Mouse (Mus musculus) frontal cortex, adult (tissue): ENCODE data around the gene Kcmf1.
"Not testable (repeated sequence)": the region's sequence is repeated elsewhere in the genome, so short reads cannot be mapped to it uniquely, and the experiment has no call there.

ENCODE experiments used
- ATAC-seq: cut with Nextera tagmentation; 2 replicates; pipeline ENCODE4 v1.9.2; 2017; ENCODE audit warnings: mild to moderate bottlenecking, moderate library complexity, mixed read lengths; ENCODE audit not compliant: low TSS enrichment

Gene Kcmf1

DNA sequence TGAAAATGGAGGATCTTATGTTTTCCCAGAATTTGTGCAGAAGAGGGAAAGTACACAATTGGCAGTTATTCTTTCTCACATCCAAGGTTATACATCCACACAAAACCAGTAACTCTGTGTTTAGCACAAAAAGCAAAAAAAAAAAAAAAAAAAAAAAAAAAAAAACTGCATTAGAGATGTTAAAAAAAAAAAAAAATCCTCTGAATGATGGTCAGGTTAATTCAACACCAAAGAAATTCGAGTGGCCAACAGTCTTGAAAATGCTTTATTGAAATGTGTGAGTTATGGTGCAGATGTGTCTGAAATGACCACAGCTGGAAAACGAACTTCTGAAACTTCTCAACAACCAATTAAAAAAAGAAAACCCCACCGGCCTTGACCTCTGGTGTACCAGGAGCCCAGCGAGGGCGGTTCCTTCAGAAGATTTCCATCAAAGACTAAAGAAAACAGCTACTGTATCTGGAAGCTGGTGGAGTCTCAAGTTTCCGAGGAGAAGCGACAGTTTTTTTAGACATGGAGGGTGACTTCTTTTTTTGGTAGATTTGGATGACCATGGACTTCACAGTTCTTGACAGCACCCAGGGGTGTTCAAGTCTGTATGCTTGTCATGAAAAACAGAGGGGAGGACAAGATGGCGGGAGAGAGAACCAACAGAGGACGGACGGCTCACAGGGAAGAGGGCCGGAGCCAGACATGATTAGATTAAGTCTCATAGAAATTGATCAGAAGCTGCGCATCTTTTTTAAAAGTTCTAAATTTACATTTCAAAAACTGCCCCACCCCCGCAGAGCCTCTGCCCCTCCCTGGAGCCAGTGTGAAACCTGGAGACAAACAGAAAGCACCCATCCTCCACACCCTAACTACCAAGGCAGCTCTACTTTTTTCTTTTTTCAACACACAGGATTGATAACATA is 58.7 kb downstream of the Kcmf1 start:
- ATAC-seq: no peak

DNA sequence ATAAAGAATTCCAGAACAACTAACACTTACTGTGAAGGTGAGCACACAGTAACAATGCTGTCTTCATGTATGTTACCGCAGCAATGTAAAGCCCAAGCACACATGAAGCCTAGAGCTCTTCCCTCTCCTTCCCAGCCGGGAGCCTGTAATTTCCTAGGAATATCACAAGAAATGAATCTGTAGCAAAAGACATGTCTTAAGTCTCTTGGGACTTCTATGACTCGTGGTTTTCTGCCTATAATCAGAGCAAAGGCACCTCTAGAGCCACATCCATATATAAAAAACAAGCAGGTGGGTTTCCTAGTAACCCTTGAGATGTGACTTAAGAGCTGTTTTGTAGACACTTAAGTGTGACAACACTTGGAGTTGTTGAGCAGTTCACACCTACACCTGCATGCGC is 62.0 kb downstream of the Kcmf1 start:
- ATAC-seq: no peak

DNA sequence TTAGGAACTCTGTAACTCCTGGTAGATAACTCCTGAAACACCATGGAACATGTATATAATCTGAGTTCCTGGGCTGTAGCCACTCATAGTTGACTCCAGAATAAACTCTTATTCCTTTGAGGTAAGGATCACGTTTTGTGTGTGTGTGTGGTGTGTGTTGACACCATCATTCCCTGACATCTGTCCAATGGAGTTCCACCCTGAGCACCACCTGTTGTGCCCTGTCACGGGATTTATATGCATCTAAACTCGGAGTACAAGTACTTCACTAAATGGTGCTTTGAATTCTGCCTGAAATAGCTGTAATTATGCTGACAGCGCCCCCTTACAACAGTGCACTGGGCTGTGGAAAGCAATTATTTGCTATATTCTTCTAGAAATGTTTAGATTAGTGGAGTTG is 65.3 kb downstream of the Kcmf1 start:
- ATAC-seq: no peak

DNA sequence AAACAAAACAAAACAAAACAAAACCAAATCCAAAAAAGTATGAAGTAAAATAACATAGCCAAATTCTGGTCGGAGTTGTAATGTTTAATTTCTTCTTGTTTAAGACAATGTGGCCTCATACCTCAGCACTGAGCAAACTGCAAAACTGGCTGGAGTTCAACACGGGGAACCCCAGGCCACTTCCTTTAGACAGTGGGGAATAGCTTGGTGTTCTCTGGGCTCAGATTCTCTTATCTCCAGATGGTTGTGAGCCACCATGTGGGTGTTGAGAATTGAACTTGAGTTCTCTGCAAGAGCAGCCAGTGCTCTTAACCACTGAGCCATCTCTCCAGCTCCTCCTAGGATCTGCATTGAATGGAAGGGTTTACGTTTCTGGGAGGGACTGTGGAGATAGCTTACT is 67.9 kb downstream of the Kcmf1 start:
- ATAC-seq: no peak

DNA sequence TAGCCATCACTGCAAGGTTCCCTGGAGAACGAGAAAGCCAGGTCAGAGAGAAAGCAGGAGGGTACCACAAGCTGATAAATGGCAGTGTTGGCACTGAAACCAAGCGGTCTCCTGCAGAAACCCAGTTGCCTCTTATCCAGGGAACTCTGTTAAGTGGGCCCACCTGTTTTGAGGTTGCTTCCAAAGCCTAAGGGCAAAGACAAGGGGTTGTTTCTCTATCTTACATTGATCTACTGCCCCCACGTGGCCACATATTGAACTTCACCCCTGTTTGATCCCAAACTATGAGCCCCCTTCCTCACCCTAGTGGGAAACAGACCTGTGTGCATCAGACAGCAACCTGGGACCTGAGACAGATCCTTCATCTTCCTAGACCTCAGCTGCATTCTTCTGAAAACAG is 68.5 kb downstream of the Kcmf1 start:
- peak; percentile 57 for ATAC-seq

DNA sequence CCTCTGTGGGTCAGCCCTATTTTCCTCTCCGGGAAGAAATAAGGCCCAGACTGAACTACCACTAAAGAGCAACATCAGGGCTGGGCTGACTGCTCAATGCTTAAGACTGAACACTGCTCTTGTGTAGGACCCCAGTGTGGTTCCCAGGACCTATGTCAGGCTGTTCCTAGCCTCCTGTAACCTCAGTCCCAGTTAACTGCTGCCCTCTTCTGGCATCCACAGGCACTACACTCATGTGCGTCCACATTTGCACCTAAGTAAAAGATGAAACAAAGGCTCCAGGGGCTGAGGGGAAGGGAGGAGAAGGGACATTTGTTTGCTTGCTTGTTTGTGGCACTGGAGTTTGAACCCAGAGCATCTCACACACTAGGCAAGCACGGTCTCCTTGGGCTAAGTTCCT is 70.9 kb downstream of the Kcmf1 start:
- ATAC-seq: no peak

DNA sequence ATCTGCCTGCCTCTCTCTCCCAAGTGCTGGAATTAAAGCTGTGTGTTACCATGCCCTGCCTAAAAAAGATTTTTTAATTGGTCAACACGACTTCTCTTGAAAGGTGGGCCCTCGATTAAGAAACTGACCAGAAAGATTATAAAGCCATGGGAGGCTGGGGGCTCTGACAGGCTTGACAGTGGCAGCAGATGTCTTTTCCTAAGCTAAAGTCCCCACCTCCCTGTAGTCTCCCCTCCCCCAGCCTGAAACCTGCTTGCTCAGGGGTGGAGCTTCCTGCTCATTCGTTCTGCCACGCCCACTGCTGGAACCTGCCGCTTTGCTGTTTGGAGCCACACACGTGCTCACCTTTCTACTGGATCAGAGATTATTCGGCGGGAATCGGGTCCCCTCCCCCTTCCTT is 71.7 kb downstream of the Kcmf1 start:
- ATAC-seq: not testable (repeated sequence)

DNA sequence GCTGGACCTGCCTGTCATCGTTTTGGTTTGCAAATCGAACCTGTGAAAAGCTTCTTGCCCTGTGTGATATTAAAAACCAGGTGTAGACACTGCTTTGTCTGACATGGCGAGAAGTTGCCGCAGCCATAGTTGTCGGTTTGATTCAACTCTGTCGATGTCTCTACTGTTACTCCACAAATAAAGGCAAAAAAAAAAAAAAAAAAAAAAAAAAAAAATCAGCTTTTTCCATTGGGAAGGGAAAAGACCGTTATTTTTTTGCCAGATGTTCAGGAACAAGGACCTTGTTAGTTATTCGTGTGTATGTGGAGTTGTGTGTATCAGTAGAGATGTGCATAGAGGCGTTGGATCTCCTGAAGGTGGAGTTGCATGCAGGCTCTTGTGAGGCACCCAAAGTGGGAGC is 74.0 kb downstream of the Kcmf1 start:
- no peak for ATAC-seq

DNA sequence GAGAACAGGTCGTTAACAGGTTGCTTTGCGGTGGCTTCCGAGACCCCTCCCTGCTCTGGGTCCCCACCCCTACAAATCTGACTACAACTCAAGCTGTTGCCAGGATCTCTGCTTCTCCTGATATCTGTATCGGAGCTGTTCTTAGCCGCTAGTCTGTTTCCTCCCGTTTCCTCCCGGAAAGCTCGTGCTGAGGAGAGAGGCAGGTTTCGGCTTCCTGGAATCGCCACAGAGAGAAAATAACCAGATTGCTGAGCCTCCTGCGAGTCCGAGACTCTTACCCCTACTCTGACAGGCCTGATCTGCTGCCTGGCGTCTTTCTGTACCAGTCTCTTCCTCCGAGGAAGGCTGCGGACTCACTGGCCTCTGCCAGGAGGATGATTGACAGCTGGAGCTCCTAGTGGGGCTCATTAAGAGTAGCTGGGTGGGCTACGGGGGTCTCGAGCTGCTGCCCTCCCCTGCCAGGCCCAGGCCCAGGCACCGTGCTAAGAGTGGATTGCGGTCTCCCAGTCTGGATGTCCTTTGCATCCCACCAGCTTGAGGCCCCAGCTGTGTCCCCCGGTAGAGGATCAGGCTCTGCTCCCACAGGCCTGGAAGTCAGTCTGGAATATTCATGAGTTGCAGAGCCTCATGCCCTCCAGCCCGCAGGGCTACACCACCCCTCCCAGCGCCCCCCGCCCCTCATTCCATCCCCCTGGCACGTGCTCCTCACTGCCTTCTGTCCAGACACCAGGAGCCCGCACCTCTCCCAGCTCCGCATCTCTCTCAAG is 74.6 kb downstream of the Kcmf1 start:
- peak; percentile 55; the same call in 1 of the 2 replicates for ATAC-seq

DNA sequence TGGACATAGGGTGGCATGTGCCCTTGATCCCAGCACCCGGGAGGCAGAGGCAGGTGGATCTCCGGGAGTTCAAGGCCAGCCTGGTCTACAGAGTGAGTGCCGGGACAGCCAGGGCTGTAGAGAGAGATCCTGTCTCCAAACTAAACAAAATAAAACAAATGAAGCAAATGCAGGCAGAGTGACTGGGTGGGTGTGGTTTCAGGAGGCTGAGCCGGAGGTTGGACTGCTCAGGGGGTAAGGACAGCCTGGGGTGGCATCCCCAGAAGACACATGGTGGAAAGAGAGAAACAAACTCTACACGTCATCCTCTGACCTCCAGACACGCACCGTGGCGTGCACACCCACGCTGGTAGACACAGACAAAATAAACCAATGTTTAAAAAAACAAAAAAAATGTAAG is 86.3 kb downstream of the Kcmf1 start:
- ATAC-seq: no peak

DNA sequence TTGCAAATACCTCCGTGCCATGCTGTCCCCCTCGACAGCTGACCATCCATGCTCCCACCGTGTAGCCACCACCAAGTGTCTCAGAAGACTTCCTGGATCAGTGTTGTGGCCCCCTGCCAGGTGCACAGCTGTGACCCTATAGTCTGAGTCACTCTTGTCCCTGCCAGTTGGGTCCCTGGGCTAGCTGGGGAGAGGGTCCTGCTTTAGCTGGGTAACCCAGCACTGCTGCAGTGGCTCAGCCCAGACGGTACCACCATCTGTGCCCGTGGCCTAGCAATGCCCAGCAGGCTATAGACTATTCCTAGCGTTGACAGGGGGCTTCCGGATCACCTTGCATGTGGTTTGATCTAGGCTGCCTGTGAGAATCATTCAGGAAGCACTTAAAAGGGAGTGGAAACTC is 89.5 kb downstream of the Kcmf1 start:
- no peak for ATAC-seq

DNA sequence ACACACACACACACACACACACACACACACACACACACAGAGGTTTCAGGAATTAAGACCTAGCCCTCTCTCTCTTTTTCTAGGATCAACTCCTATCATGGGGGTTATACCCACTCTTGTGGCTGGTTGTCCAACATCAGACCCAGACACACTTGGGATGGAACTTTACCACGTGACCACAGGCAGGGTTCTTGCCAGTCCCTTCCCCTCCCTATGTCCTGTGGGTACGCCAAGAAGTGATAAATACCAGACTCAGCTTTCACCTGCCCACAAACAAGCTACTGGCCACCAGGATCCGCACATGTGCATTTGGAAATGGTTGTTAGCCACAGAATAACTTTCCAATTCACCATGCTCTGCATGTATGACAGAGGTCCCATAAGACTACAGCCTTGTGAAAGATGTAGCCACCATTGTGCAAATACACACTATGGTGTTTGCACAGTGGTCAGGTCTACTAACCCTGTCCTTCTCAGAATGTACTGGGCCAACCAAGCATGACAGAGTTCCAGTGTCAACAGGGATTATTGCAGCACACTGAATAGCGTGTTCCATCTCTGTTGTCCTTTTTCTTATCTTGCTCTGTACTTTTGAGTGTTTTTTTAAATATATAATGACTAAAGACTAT is 90.1 kb downstream of the Kcmf1 start:
- no peak for ATAC-seq

DNA sequence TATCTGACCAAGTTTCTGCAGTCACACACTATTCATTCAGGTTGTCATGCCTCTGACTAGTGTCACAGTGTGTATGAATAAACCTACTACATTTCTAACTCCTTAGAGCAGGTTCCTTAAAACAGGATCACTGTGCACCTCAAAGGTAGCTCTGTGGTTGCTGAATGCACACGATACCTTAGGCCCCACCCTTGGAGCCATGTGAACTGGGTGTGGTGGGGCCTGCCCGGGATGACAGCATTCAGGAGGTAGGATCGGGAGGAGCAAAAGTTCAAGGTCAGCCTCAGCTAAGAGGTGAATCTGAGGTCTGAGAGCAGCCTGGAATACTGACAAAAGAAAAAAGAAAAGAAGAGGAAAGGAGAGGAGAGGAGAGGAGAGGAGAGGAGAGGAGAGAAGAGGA is 91.4 kb downstream of the Kcmf1 start:
- ATAC-seq: no peak

DNA sequence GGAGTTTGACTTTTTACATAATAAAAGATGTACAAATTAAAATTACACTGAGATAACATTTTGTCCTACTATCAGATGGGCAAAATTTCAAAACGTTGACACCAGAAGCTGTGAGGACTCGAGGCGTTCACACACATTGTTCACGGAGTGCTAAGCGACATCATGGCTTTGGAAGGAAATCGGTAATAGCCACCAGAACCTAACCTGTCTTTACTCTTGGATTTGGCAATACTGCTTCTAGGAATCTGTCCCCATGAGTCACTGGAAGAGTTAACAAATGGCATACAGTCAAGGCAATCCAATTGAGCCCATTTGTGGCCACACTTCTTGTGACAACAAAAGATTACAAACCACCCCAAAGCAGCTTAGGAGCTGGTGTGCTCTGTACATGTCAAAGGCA is 96.1 kb downstream of the Kcmf1 start:
- ATAC-seq: no peak

DNA sequence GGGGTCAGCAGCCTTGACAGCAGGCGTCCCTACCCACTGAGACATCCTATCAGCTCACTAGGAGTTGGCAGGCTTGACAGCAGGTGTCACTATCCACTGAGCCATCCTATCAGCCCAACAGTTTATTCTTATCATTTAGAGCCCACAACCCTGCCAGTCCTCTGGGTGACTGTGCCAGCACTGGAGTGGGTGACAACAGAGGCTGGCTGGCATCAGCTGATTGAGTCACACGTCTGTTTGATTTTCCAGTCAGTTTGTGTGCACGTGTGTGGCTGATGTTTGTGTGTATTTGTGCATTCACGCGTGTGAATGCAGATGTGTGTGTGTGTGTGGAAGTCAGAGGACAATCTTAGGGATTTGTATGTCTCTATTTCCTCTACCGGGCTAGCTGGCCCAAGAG is 97.7 kb downstream of the Kcmf1 start:
- ATAC-seq: no peak

DNA sequence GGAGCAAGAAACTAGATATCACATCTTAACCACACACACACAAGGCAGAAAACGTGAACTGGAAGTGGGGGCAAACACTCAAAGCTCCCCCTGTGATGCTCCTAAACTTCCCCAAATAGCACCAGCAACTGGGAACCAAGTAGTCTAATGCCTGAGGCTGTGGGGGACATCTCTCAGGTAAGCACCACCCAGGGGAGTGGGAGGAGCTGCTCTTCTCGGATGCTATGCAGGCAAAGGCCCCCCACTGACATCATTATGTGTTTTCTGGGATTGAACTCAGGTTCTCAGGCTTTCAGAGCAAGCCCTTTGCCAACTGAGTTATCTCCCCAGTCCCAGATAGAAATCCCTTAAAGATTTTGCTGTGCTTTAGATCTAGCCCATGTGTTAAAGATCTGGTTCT is 99.1 kb downstream of the Kcmf1 start:
- no peak for ATAC-seq

DNA sequence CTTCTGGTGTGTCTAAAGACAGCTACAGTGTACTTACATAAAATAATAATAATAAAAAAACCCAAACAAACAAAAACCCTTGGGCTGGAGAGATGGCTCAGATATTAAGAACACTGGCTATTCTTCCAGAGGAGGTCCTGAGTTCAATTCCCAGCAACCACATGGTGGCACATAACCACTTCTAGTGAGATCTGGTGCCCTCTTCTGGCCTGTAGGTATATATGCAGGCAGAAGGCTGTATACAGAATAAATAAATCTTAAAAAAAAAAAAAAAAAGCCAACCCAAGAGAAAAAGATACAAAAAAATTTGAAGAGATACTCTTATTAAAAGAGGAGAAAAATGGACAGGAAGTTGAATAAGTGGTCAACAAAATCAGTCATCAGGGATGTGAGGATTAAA is 102.0 kb downstream of the Kcmf1 start:
- ATAC-seq: no peak

DNA sequence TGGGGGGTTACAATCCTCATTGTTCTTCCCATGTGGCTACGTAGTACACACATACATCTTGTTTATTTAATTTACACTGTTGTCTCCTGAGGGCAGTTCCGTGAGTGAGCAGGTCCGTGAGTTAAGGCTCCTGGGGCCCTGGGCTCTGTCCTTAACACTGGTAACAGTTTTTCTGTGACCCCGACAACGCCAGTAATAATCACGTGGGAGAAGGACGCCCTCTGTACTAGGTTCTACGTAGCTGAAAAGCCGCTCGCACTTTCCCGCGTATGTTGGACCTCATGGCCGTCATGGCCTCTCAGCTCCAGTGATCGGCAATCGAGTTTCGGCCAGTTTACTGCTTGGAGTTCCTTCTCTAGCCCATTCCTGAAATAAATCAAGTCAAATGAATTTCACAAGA is 104.3 kb downstream of the Kcmf1 start:
- ATAC-seq: no peak

DNA sequence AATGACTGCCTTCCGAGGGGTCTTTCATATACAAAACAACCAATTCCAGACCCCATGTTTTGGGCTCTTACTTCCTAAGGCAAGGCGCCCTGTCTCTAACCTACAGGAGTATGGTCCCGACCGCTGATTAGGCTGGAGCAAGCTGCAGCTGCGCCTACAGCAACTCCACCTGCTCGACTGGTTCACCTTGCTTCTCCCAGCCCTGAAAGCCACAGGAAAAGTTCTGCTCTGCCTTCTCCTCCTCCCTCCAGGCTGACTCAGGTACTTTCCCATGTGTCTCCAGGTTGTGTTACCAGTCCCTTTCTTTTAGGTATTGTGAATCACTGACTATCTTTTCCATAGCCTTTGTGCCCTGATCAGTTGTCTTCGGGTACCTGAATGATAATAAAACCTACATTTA is 104.9 kb downstream of the Kcmf1 start:
- ATAC-seq: no peak

DNA sequence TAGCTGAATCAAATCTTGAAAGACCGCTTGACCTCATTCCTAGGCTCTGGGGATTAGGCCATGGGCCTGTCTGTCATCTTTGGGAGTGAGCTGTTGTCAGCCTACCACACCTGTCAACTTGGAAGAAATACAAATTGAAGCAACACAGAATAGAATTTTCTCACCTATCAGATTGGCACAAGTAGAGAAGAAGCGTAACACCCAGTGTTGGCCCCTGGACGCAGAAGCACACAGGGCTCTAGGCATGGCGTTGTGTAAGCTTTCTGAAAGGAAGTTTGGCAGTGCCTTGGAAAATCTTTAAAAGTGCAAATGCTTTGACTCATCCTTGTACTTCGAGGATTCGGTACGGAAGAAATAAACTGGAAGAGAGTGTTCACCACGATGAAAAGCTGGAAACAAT is 107.1 kb downstream of the Kcmf1 start:
- ATAC-seq: no peak
